In genomic region chr16:76223716-76224115, GRCm38 (mm10) we compare ENCODE assay signal across 16 mouse cellular contexts.
DNase-seq lines count a peak whose midpoint lies in the region; ATAC-seq and TF ChIP-seq lines count a peak whose summit lies in the region.
"Had no signal": no experiment of that assay in that cellular context is flagged by ENCODE, and none has a peak within 500 bp of the region (broad histone marks: within the 10 kb centered on the region; RNA-seq: fewer than 3 reads in every experiment).

No protein-coding gene starts in this region.

- DNase-seq in forebrain, embryonic 14.5 days (ENCODE audit: low spot score): peak; percentile 19
- no peak for DNase-seq in forebrain, embryonic 10.5 days (ENCODE audit: extremely low spot score, low spot score)
- DNase-seq in layer of hippocampus, adult 11-12 months (ENCODE audit: low spot score): peak; percentile 22
- DNase-seq in layer of hippocampus, adult 9-10 months (ENCODE audit: low spot score): no peak
- DNase-seq in right cerebral cortex, postnatal 14 days: peak; percentile 27
- DNase-seq in right cerebral cortex, adult 18-20 months: no peak
- peak; percentile 16 for DNase-seq in limb, embryonic 14.5 days (ENCODE audit: low spot score)
- DNase-seq in adrenal gland, adult (ENCODE audit: inconsistent age in 2 of 2, low spot score in 1 of 2): no peak
- DNase-seq: heart, adult 11 months; kidney, postnatal 10 days; liver, embryonic 13.5 days; thymus, postnatal 36 days had no signal

- no peak overlapping the region for H3K9ac ChIP-seq in forebrain, embryonic 14.5 days (ENCODE audit: low read length)
- H3K9ac ChIP-seq in limb, embryonic 14.5 days (ENCODE audit: low read depth, low read length, severe bottlenecking): no peak overlapping the region
- H3K9ac ChIP-seq: liver, embryonic 13.5 days had no signal

- TF ChIP-seq POLR2A in limb, embryonic 14.5 days (IDR thresholded peaks at IDR 0.05; ENCODE audit: borderline replicate concordance, extremely low read depth, insufficient read depth, insufficient read length): no peak

- ATAC-seq in forebrain, embryonic 14.5 days: no peak
- ATAC-seq in limb, embryonic 14.5 days (ENCODE audit: low FRiP score, low read depth): no peak
- ATAC-seq: lung, postnatal 0 days; Patski had no signal

- H3K4me1 ChIP-seq in forebrain, embryonic 14.5 days (ENCODE audit: control insufficient read depth, insufficient read depth, low read length): no peaks in the 10 kb centered on the region
- H3K4me1 ChIP-seq in forebrain, embryonic 10.5 days: peaks cover 19% of the 10 kb centered on the region
- H3K4me1 ChIP-seq in limb, embryonic 14.5 days (ENCODE audit: control insufficient read depth, insufficient read depth, low read length): peaks cover 7% of the 10 kb centered on the region

- no peaks in the 10 kb centered on the region for H3K9me3 ChIP-seq in forebrain, embryonic 14.5 days (replicated peaks; ENCODE audit: control insufficient read depth, low read length)
- no peaks in the 10 kb centered on the region for H3K9me3 ChIP-seq in forebrain, embryonic 10.5 days
- H3K9me3 ChIP-seq in limb, embryonic 14.5 days (ENCODE audit: control insufficient read depth, low read length): no peaks in the 10 kb centered on the region
- H3K9me3 ChIP-seq: hindbrain, embryonic 10.5 days; liver, embryonic 13.5 days; megakaryocyte, embryonic 14.5 days had no signal

- 76% methylated on average over 4 of the region's 4 CpGs for WGBS in forebrain, embryonic 14.5 days
- 88% methylated on average over 4 of the region's 4 CpGs for WGBS in forebrain, embryonic 10.5 days
- WGBS in limb, embryonic 14.5 days: 14% methylated on average over 4 of the region's 4 CpGs

- no peaks in the 10 kb centered on the region for H3K36me3 ChIP-seq in forebrain, embryonic 14.5 days (ENCODE audit: control insufficient read depth, insufficient read depth, low read length)
- no peaks in the 10 kb centered on the region for H3K36me3 ChIP-seq in forebrain, embryonic 10.5 days (replicated peaks)
- no peaks in the 10 kb centered on the region for H3K36me3 ChIP-seq in limb, embryonic 14.5 days (ENCODE audit: control insufficient read depth, insufficient read depth, low read length)
- H3K36me3 ChIP-seq: hindbrain, embryonic 10.5 days; liver, embryonic 13.5 days had no signal

- H3K4me3 ChIP-seq in forebrain, embryonic 14.5 days (ENCODE audit: low read depth, low read length): no peak overlapping the region
- H3K4me3 ChIP-seq in forebrain, embryonic 10.5 days: no peak overlapping the region
- no peak overlapping the region for H3K4me3 ChIP-seq in limb, embryonic 14.5 days (replicated peaks; ENCODE audit: low read length)
- H3K4me3 ChIP-seq: hindbrain, embryonic 10.5 days; liver, embryonic 13.5 days; megakaryocyte, embryonic 14.5 days had no signal

- H3K27ac ChIP-seq in forebrain, embryonic 14.5 days (ENCODE audit: low read depth, low read length): no peak overlapping the region
- H3K27ac ChIP-seq in forebrain, embryonic 10.5 days: no peak overlapping the region
- no peak overlapping the region for H3K27ac ChIP-seq in limb, embryonic 14.5 days (replicated peaks; ENCODE audit: low read depth, low read length)
- H3K27ac ChIP-seq: hindbrain, embryonic 10.5 days had no signal

- H3K27me3 ChIP-seq in forebrain, embryonic 14.5 days (replicated peaks; ENCODE audit: control insufficient read depth, insufficient read depth, low read length): no peaks in the 10 kb centered on the region
- H3K27me3 ChIP-seq in forebrain, embryonic 10.5 days (ENCODE audit: poor library complexity, severe bottlenecking): no peaks in the 10 kb centered on the region
- H3K27me3 ChIP-seq in limb, embryonic 14.5 days (ENCODE audit: control insufficient read depth, insufficient read depth, low read length): no peaks in the 10 kb centered on the region
- H3K27me3 ChIP-seq: liver, embryonic 13.5 days; megakaryocyte, embryonic 14.5 days; Patski had no signal

- H3K4me2 ChIP-seq in forebrain, embryonic 14.5 days (ENCODE audit: low read length): no peak overlapping the region
- H3K4me2 ChIP-seq in limb, embryonic 14.5 days (replicated peaks; ENCODE audit: low read depth, low read length, severe bottlenecking): no peak overlapping the region
- H3K4me2 ChIP-seq: liver, embryonic 13.5 days had no signal

Comparison
In these comparisons a context has a peak if more than half of its experiments do, and no peak if none do; other contexts are left out.
1. DNase-seq: peak in forebrain, embryonic 14.5 days (single experiment), layer of hippocampus, adult 11-12 months (single experiment), right cerebral cortex, postnatal 14 days (single experiment) and limb, embryonic 14.5 days (single experiment); none in forebrain, embryonic 10.5 days (single experiment), layer of hippocampus, adult 9-10 months (single experiment), right cerebral cortex, adult 18-20 months (single experiment) and adrenal gland, adult (0 of 2).